Comparison of ENCODE assay signal across 32 mouse cellular contexts in the genomic region with DNA sequence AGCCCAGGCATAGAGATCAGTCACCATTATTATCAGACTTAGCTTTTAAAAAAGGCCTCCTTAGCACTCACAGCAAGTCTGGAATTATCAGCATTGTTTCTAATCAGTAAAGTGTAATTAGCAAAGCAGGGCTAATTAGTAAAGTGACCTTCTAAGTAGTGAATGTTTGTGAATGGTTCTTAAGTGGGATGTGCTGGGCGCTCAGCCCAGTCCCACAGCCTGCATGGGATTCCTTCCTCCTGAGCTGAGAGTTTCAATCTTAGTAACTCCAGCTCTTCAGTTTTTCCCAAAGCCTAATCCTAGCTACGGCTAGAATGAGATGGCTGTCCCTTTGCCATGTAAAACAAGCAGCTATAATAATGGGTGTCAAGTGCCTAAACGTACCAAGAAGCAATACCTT. TPM values are rescaled to one million over a fixed set of nuclear protein-coding genes. Genes with fewer than 3 reads are reported as not detected.
A peak's percentile ranks its signal among the peaks of the same experiment; 100 is the strongest.
DNase-seq lines count a peak whose midpoint lies in the region; ATAC-seq and TF ChIP-seq lines count a peak whose summit lies in the region.
"Had no signal": no experiment of that assay in that cellular context is flagged by ENCODE, and none has a peak within 500 bp of the region (broad histone marks: within the 10 kb centered on the region; RNA-seq: fewer than 3 reads in every experiment).

No protein-coding gene starts in this region.

- H3K9ac ChIP-seq in forebrain, postnatal 0 days, result no peak overlapping the region
- H3K9ac ChIP-seq in midbrain, embryonic 13.5 days (replicated peaks), result no peak overlapping the region
- H3K9ac ChIP-seq: hindbrain, embryonic 13.5 days; liver, embryonic 12.5 days; liver, postnatal 0 days had no signal

- no peak overlapping the region for H3K4me2 ChIP-seq in forebrain, postnatal 0 days (ENCODE audit: low read depth)
- H3K4me2 ChIP-seq in midbrain, embryonic 13.5 days (replicated peaks), result no peak overlapping the region
- H3K4me2 ChIP-seq: hindbrain, embryonic 13.5 days; liver, embryonic 12.5 days had no signal

- peak; percentile 43; the same call in 1 of the 2 replicates for ATAC-seq in forebrain, postnatal 0 days
- ATAC-seq in midbrain, embryonic 13.5 days, result no peak
- ATAC-seq: activated CD4-positive, CD25-positive, alpha-beta regulatory T cell, adult 4 months; CD4-positive, CD25-positive, alpha-beta regulatory T cell, adult 4 months; intestine, postnatal 0 days; liver, embryonic 12.5 days; liver, postnatal 0 days had no signal

- H3K27me3 ChIP-seq in forebrain, postnatal 0 days (ENCODE audit: insufficient read depth, low read length), result peaks cover 55% of the 10 kb centered on the region
- peaks cover 64% of the 10 kb centered on the region for H3K27me3 ChIP-seq in midbrain, embryonic 13.5 days

- TF ChIP-seq CTCF in brain, embryonic 14.5 days (IDR thresholded peaks at IDR 0.05; ENCODE audit: borderline replicate concordance, extremely low read depth, insufficient read depth, insufficient read length), result no peak
- no peak for TF ChIP-seq CTCF in forebrain, postnatal 0 days (IDR thresholded peaks at IDR 0.05; ENCODE audit: low read depth)

- TF ChIP-seq POLR2A in brain, embryonic 14.5 days (IDR thresholded peaks at IDR 0.05; ENCODE audit: borderline replicate concordance, extremely low read depth, insufficient read depth, insufficient read length, poor library complexity, severe bottlenecking), result no peak

- H3K9me3 ChIP-seq in forebrain, postnatal 0 days (ENCODE audit: low read length), result no peaks in the 10 kb centered on the region
- H3K9me3 ChIP-seq in midbrain, embryonic 13.5 days, result no peaks in the 10 kb centered on the region; the same call in 1 of the 2 replicates
- H3K9me3 ChIP-seq: hindbrain, embryonic 13.5 days; liver, embryonic 12.5 days had no signal

- intact Hi-C loops in heart, postnatal 10 days (cut with DNase I), result no loop called here

- H3K4me3 ChIP-seq in forebrain, postnatal 0 days (ENCODE audit: low read depth, low read length), result no peak overlapping the region
- H3K4me3 ChIP-seq in midbrain, embryonic 13.5 days (replicated peaks), result no peak overlapping the region
- H3K4me3 ChIP-seq: erythroblast, embryonic 14.5 days; hindbrain, embryonic 13.5 days; liver, embryonic 12.5 days; megakaryocyte, embryonic 14.5 days had no signal

- WGBS in forebrain, postnatal 0 days, result 12% methylated on average over 3 of the region's 3 CpGs
- WGBS in midbrain, embryonic 13.5 days, result 21% methylated on average over 3 of the region's 3 CpGs

- H3K27ac ChIP-seq in forebrain, postnatal 0 days (ENCODE audit: low read depth, low read length), result no peak overlapping the region
- no peak overlapping the region for H3K27ac ChIP-seq in midbrain, embryonic 13.5 days
- H3K27ac ChIP-seq: hindbrain, embryonic 13.5 days; liver, embryonic 12.5 days had no signal

- peaks cover 6% of the 10 kb centered on the region; the same call in 1 of the 2 replicates for H3K4me1 ChIP-seq in forebrain, postnatal 0 days (ENCODE audit: insufficient read depth)
- peaks cover 18% of the 10 kb centered on the region for H3K4me1 ChIP-seq in midbrain, embryonic 13.5 days (replicated peaks)
- H3K4me1 ChIP-seq: liver, embryonic 12.5 days had no signal

- peak; percentile 43 for DNase-seq in heart, adult 11 months
- DNase-seq in heart, adult 9 months (ENCODE audit: low spot score in 2 of 2), result no peak
- peak; percentile 79 for DNase-seq in brain, embryonic 14.5 days (ENCODE audit: low read depth)
- DNase-seq in forebrain, postnatal 0 days, result no peak
- DNase-seq in heart, postnatal 10 days, result peak; percentile 50 to 59
- DNase-seq in Muller cell, postnatal 12 days (ENCODE audit: inconsistent ontology term), result no peak
- DNase-seq: adrenal gland, adult 2 months; adrenal gland, postnatal 36 days; cerebellum, adult 2 months; cerebellum, postnatal 14 days; gastrocnemius, postnatal 25 days; kidney, adult 9 months; kidney, postnatal 10 days; layer of hippocampus, postnatal 36 days; left cerebral cortex, postnatal 4 days; liver, postnatal 0 days; lung, postnatal 36 days; midbrain, embryonic 14.5 days; thymus, postnatal 4 days had no signal

- no peaks in the 10 kb centered on the region for H3K36me3 ChIP-seq in forebrain, postnatal 0 days (ENCODE audit: insufficient read depth)
- H3K36me3 ChIP-seq in midbrain, embryonic 13.5 days, result no peaks in the 10 kb centered on the region
- H3K36me3 ChIP-seq: hindbrain, embryonic 13.5 days; liver, embryonic 12.5 days had no signal

RNA-seq across cellular contexts. Expression of a gene that starts 8.2 kb away (rescaled TPM):
- polyA plus RNA-seq in brain, embryonic 14.5 days (2012; rRNA removed), result 0.25 and 1.4 TPM in 2 replicates
- total RNA-seq in forebrain, postnatal 0 days (2014; rRNA removed), result 0.05 TPM in 1 of 2 replicates, not detected in the other
- not detected in 2 replicates for polyA plus RNA-seq in forebrain, postnatal 0 days (2015; fragmentation: Nextera tagmentation; extraction: Ambion mirVana)
- 100 to 1,000 TPM; 181 to 223 TPM for total RNA-seq in heart, postnatal 10 days (2021)
- 0.08 and 0.15 TPM in 2 replicates for polyA plus RNA-seq in midbrain, embryonic 13.5 days (2015; fragmentation: Nextera tagmentation; extraction: Ambion mirVana)
- total RNA-seq: gastrocnemius, adult 18-20 months; gastrocnemius, postnatal 25 days; layer of hippocampus, postnatal 36 days; left cerebral cortex, postnatal 4 days; monocyte, adult 5-6 weeks had no signal
- polyA plus RNA-seq: CD4-positive, CD25-positive, alpha-beta regulatory T cell, adult 4 months; cortical plate, adult 2 months; erythroblast, embryonic 14.5 days; intestine, postnatal 0 days; large intestine, adult 2 months; midbrain, embryonic 14.5 days; thymus, postnatal 0 days had no signal

Comparison
In these comparisons a context has a peak if more than half of its experiments do, and no peak if none do; other contexts are left out.
1. DNase-seq: peak in heart, adult 11 months (single experiment), brain, embryonic 14.5 days (single experiment) and heart, postnatal 10 days (2 of 2); none in heart, adult 9 months (0 of 2), forebrain, postnatal 0 days (single experiment) and Muller cell, postnatal 12 days (single experiment).